Comparison of ENCODE assay signal across 8 mouse cellular contexts in genomic region chr9:14642251-14643021, GRCm38 (mm10). TPM values are rescaled to one million over a fixed set of nuclear protein-coding genes. Genes with fewer than 3 reads are reported as not detected.
A peak's percentile ranks its signal among the peaks of the same experiment; 100 is the strongest.
DNase-seq lines count a peak whose midpoint lies in the region; ATAC-seq and TF ChIP-seq lines count a peak whose summit lies in the region.

No protein-coding gene starts in this region.

- no peak overlapping the region for H3K4me2 ChIP-seq in kidney, embryonic 14.5 days (replicated peaks; ENCODE audit: low read depth, low read length)
- no peak overlapping the region for H3K4me2 ChIP-seq in midbrain, embryonic 16.5 days (ENCODE audit: low read length)

- peak overlapping the region; percentile 74 for H3K27ac ChIP-seq in bone marrow macrophage, adult 2 months (ENCODE audit: insufficient read depth, low read depth, low read length)
- peak overlapping the region; percentile 81 for H3K27ac ChIP-seq in kidney, embryonic 14.5 days (ENCODE audit: low read depth, low read length)
- H3K27ac ChIP-seq in midbrain, embryonic 16.5 days (ENCODE audit: low read length): peak overlapping the region; percentile 13; the same call in 1 of the 2 replicates

- no peaks in the 10 kb centered on the region for H3K36me3 ChIP-seq in kidney, embryonic 14.5 days (ENCODE audit: control insufficient read depth, insufficient read depth, low read length)
- no peaks in the 10 kb centered on the region for H3K36me3 ChIP-seq in midbrain, embryonic 16.5 days (ENCODE audit: control insufficient read depth, insufficient read depth, low read length)

- ATAC-seq in kidney, embryonic 14.5 days (ENCODE audit: low FRiP score, low TSS enrichment): peak; percentile 53; the same call in 1 of the 2 replicates
- ATAC-seq in midbrain, embryonic 16.5 days: peak; percentile 70

- no peak for TF ChIP-seq POLR2A in bone marrow macrophage, adult 2 months (IDR thresholded peaks at IDR 0.05; ENCODE audit: borderline replicate concordance, low read depth, low read length)

- H3K27me3 ChIP-seq in kidney, embryonic 14.5 days (ENCODE audit: control insufficient read depth, insufficient read depth, low read length): no peaks in the 10 kb centered on the region
- no peaks in the 10 kb centered on the region for H3K27me3 ChIP-seq in midbrain, embryonic 16.5 days (ENCODE audit: control insufficient read depth, insufficient read depth, low read depth, low read length)

- no peak for TF ChIP-seq CTCF in bone marrow macrophage, adult 2 months (IDR thresholded peaks at IDR 0.05; ENCODE audit: low read depth, low read length)

- WGBS in kidney, embryonic 14.5 days: 18% methylated on average over 5 of the region's 5 CpGs
- 18% methylated on average over 5 of the region's 5 CpGs for WGBS in midbrain, embryonic 16.5 days

- DNase-seq in 3134 (ENCODE audit: extremely low read depth, insufficient read length, low spot score): peak; percentile 22
- peak; percentile 77 for DNase-seq in gastrocnemius, postnatal 25 days
- no peak for DNase-seq in urinary bladder, postnatal 10 days (ENCODE audit: low spot score)
- DNase-seq in cerebellum, adult 9-11 months: no peak
- no peak for DNase-seq in left cerebral cortex, adult 8-10 months (ENCODE audit: low spot score in 2 of 2)

- no peaks in the 10 kb centered on the region for H3K9me3 ChIP-seq in kidney, embryonic 14.5 days (ENCODE audit: control insufficient read depth, low read length)
- H3K9me3 ChIP-seq in midbrain, embryonic 16.5 days (replicated peaks; ENCODE audit: control insufficient read depth, low read length, poor library complexity, severe bottlenecking): no peaks in the 10 kb centered on the region

- H3K4me3 ChIP-seq in bone marrow macrophage, adult 2 months (ENCODE audit: insufficient read depth, low read length): no peak overlapping the region
- H3K4me3 ChIP-seq in kidney, embryonic 14.5 days (ENCODE audit: low read length): no peak overlapping the region
- no peak overlapping the region for H3K4me3 ChIP-seq in midbrain, embryonic 16.5 days (ENCODE audit: low read depth, low read length)

- H3K9ac ChIP-seq in kidney, embryonic 14.5 days (ENCODE audit: low read depth, low read length): no peak overlapping the region
- no peak overlapping the region for H3K9ac ChIP-seq in midbrain, embryonic 16.5 days (ENCODE audit: low read depth, low read length)

- peaks cover 26% of the 10 kb centered on the region for H3K4me1 ChIP-seq in bone marrow macrophage, adult 2 months (ENCODE audit: control insufficient read depth, insufficient read depth, low read length)
- peaks cover 32% of the 10 kb centered on the region for H3K4me1 ChIP-seq in kidney, embryonic 14.5 days (ENCODE audit: control insufficient read depth, insufficient read depth, low read length)
- peaks cover 16% of the 10 kb centered on the region; the same call in 1 of the 2 replicates for H3K4me1 ChIP-seq in midbrain, embryonic 16.5 days (ENCODE audit: control insufficient read depth, insufficient read depth, low read length)

RNA-seq across cellular contexts. Expression of gene Amotl1, which starts 2.4 kb away (rescaled TPM):
- 0.37 and 0.46 TPM in 2 replicates for polyA plus RNA-seq in bone marrow macrophage, adult 2 months (2012; ENCODE audit: insufficient read depth, insufficient read length, missing spikeins)
- total RNA-seq in gastrocnemius, postnatal 25 days (2021): 100 to 1,000 TPM; 221 to 341 TPM
- 19.1 and 32.9 TPM in 2 replicates for polyA plus RNA-seq in kidney, embryonic 14.5 days (2014; fragmentation: Nextera tagmentation; extraction: Ambion mirVana)
- 8.3 and 9.1 TPM in 2 replicates for polyA plus RNA-seq in midbrain, embryonic 16.5 days (2015; fragmentation: Nextera tagmentation; extraction: Ambion mirVana)
- 10 to 100 TPM; 19.7 to 25.3 (median 21.9) TPM for total RNA-seq in left cerebral cortex, adult 8-10 months (2022)

Comparison
In these comparisons a context has a peak if more than half of its experiments do, and no peak if none do; other contexts are left out.
1. DNase-seq: peak in 3134 (single experiment) and gastrocnemius, postnatal 25 days (single experiment); none in urinary bladder, postnatal 10 days (single experiment), cerebellum, adult 9-11 months (single experiment) and left cerebral cortex, adult 8-10 months (0 of 2).
2. H3K27ac ChIP-seq: peak in every context shown above with its lines; median percentile 81 in kidney, embryonic 14.5 days; 74 in bone marrow macrophage, adult 2 months; 13 in midbrain, embryonic 16.5 days.